Mouse (Mus musculus) stomach, embryonic 14.5 days (tissue): ENCODE results near the gene Tnfsf13. TPM values are rescaled to one million over a fixed set of nuclear protein-coding genes. Genes with fewer than 3 reads are reported as not detected.

Source experiments
- ATAC-seq: fragments of 200-750 bp; cut with Nextera tagmentation; 2 replicates; pipeline ENCODE4 v1.8.0; 2017; ENCODE audit warnings: low read depth, moderate TSS enrichment; ENCODE audit not compliant: insufficient number of reproducible peaks, insufficient read depth, low FRiP score
- H3K27ac ChIP-seq: fragments of 300-500 bp; sonication (generic); 2 replicates; pipeline ENCODE4 v1.5.1; 2014; ENCODE audit warnings: mild to moderate bottlenecking, low read length, moderate library complexity, mixed read lengths
- H3K27me3 ChIP-seq: fragments of 300-500 bp; sonication (generic); 2 replicates; pipeline ENCODE4 v1.6.1; 2014; ENCODE audit warnings: low read length, control low read depth, mixed read lengths; ENCODE audit not compliant: control insufficient read depth, insufficient read depth
- H3K36me3 ChIP-seq: fragments of 300-500 bp; sonication (generic); 2 replicates; pipeline ENCODE4 v1.6.1; 2014; ENCODE audit warnings: mild to moderate bottlenecking, control low read depth, low read length, moderate library complexity, mixed read lengths; ENCODE audit not compliant: control insufficient read depth, insufficient read depth
- H3K4me1 ChIP-seq: fragments of 300-500 bp; sonication (generic); 2 replicates; pipeline ENCODE4 v1.6.1; 2014; ENCODE audit warnings: low read length, control low read depth, mixed read lengths; ENCODE audit not compliant: control insufficient read depth, insufficient read depth
- H3K4me2 ChIP-seq: fragments of 300-500 bp; sonication (generic); replicated peaks from 2 replicates; pipeline ENCODE4 v1.6.1; 2014; ENCODE audit warnings: low read depth, low read length, control low read depth
- H3K4me3 ChIP-seq: fragments of 300-500 bp; sonication (generic); 2 replicates; pipeline ENCODE4 v1.5.1; 2014; ENCODE audit warnings: low read depth, low read length, control low read depth
- H3K9ac ChIP-seq: fragments of 300-500 bp; sonication (generic); replicated peaks from 2 replicates; pipeline ENCODE4 v1.6.1; 2014; ENCODE audit warnings: low read depth, mild to moderate bottlenecking, control low read depth, low read length, moderate library complexity, mixed read lengths
- H3K9me3 ChIP-seq: fragments of 300-500 bp; sonication (generic); 2 replicates; pipeline ENCODE4 v1.6.1; 2016; ENCODE audit warnings: low read depth, low read length, control low read depth; ENCODE audit not compliant: control insufficient read depth
- WGBS: fragments of 180-500 bp; shearing (Covaris S2); extraction: QIAGEN DNeasy Blood & Tissue Kit; methylation state at CpG from one replicate; pipeline ENCODE4 v1.1.7; 2014; 5-methylcytosine and 5-hydroxymethylcytosine counted together
- polyA plus RNA-seq: library from polyadenylated mRNA; unstranded; fragments of >200 nt; fragmentation: Nextera tagmentation; extraction: Ambion mirVana; gene quantifications from 2 replicates; pipeline ENCODE4 v1.2.1, GENCODE M21; 2014

The Tnfsf13 gene
- polyA plus RNA-seq, 1 experiment from 2014 or later: not detected

DNA sequence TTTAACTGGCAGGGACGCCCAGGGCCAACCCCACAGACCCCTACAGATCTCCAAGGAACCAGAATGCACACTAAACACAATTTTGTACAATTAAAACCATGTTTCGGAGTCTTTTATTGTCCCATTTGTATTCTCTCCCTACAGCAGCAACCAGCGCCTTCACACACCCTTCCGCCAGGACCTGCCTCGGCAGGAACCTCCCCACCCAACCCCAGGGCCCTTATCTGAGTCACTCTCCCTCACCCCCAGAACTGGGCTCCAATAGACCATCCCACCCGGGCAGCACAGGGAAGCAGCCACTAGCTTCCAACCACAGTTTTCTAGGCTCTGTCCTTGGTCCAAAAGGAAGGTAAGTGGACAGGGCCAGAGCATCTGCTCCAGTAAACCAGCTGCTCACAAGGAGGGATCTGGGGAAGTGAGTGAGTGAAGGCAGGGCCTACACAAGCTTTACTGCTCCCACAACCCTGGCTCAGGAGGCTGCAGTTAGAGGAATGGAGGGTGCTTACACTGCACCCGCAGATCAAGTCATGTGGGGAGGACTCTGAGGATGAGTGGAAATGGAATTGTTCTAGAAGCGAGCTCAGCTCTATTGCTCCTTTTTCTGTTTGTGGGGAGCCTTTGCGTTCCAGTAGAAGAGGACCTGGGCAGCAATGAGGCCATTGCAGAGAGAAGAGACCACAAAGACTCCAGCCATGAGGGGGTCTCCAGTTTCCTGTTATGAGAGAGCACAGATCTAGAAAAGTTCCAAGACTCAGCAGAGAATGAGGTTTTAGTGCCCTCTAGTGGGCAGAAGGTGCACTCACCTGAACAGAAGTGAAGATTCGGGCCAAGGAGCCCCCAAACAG is 28.7 kb downstream of the Tnfsf13 start:
- Histone ChIP-seq H3K9me3 (no peaks in the 10 kb centered on the region), H3K4me3 (no peak overlapping the region), H3K4me1 (peaks cover 23% of the 10 kb centered on the region; the same call in 1 of the 2 replicates), H3K4me2 (no peak overlapping the region), H3K27ac (peak overlapping the region; percentile 63; the same call in 1 of the 2 replicates), H3K27me3 (no peaks in the 10 kb centered on the region), H3K9ac (no peak overlapping the region), H3K36me3 (peaks cover 39% of the 10 kb centered on the region)
- ATAC-seq: 0 out of 2 replicates have a peak, but pooled peaks have one; percentile 35
- 68% methylated on average over 10 of the region's 10 CpGs for WGBS

DNA sequence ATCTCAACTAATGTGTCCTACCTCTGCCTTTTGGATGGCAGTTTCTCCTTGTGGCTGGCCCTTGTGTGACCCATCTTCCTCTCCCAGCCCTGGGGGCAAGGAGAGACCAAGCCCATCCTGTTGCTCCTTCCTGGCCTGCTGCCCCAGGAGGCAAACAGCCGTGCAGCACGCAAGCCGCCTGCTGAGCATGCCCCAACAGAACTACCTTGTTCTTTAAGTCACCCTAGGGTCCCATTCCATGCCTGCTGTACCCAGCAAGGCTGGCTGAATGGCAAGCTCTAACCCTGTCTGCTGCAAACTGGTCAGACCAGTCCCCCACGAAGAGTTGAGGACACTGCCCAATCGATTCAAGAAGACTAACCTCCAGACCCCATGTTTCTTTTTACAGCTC is 29.5 kb downstream of the Tnfsf13 start:
- Histone ChIP-seq H3K4me3 (no peak overlapping the region), H3K36me3 (peaks cover 45% of the 10 kb centered on the region), H3K9me3 (no peaks in the 10 kb centered on the region), H3K27ac (peak overlapping the region; percentile 63; the same call in 1 of the 2 replicates), H3K4me1 (peaks cover 16% of the 10 kb centered on the region; the same call in 1 of the 2 replicates), H3K4me2 (no peak overlapping the region), H3K27me3 (no peaks in the 10 kb centered on the region), H3K9ac (no peak overlapping the region)
- no peak for ATAC-seq
- 71% methylated on average over 5 of the region's 5 CpGs for WGBS

- ATAC-seq: peak; percentile 47; the same call in 1 of the 2 replicates
- Histone ChIP-seq H3K9me3 (no peaks in the 10 kb centered on the region), H3K27ac (peak within 1 kb of the TSS; percentile 33; the same call in 1 of the 2 replicates), H3K4me3 (no peak within 1 kb of the TSS), H3K27me3 (no peaks in the 10 kb centered on the region), H3K4me2 (peak within 1 kb of the TSS; percentile 22), H3K4me1 (peaks cover 16% of the 10 kb centered on the region; the same call in 1 of the 2 replicates), H3K36me3 (peaks cover 51% of the 10 kb centered on the region), H3K9ac (no peak within 1 kb of the TSS)
- WGBS: 24% methylated on average over 34 of the region's 34 CpGs
These were observed 30.1 kb downstream of the Tnfsf13 start, which contains the start of gene Sox15 for GRCm38 (mm10) chr11:69655264-69656064. Gene Sox15 (plus strand): TSS chr11:69655314.

- Histone ChIP-seq H3K9ac (no peak overlapping the region), H3K27me3 (no peaks in the 10 kb centered on the region), H3K9me3 (no peaks in the 10 kb centered on the region), H3K4me1 (peaks cover 16% of the 10 kb centered on the region; the same call in 1 of the 2 replicates), H3K4me3 (no peak overlapping the region), H3K27ac (peak overlapping the region; percentile 33; the same call in 1 of the 2 replicates), H3K4me2 (no peak overlapping the region), H3K36me3 (peaks cover 58% of the 10 kb centered on the region)
- WGBS: 37% methylated on average over 9 of the region's 9 CpGs
- no peak for ATAC-seq
These were observed 30.8 kb downstream of the Tnfsf13 start for GRCm38 (mm10) chr11:69654760-69655159.

GRCm38 (mm10) chr11:69653399-69653798 is 32.2 kb downstream of the Tnfsf13 start:
- Histone ChIP-seq H3K4me2 (no peak overlapping the region), H3K9ac (no peak overlapping the region), H3K27ac (no peak overlapping the region), H3K36me3 (peaks cover 63% of the 10 kb centered on the region), H3K4me1 (peaks cover 16% of the 10 kb centered on the region; the same call in 1 of the 2 replicates), H3K4me3 (no peak overlapping the region), H3K9me3 (no peaks in the 10 kb centered on the region), H3K27me3 (no peaks in the 10 kb centered on the region)
- ATAC-seq: no peak
- WGBS: 72% methylated on average over 5 of the region's 5 CpGs

GRCm38 (mm10) chr11:69645860-69646259 is 39.7 kb downstream of the Tnfsf13 start:
- ATAC-seq: no peak
- no peak overlapping the region for H3K4me3 ChIP-seq
- H3K27me3 ChIP-seq: no peaks in the 10 kb centered on the region
- H3K4me2 ChIP-seq: no peak overlapping the region
- peaks cover 91% of the 10 kb centered on the region for H3K36me3 ChIP-seq
- H3K9me3 ChIP-seq: no peaks in the 10 kb centered on the region
- H3K27ac ChIP-seq: no peak overlapping the region
- 96% methylated on average over 5 of the region's 5 CpGs for WGBS
- no peaks in the 10 kb centered on the region for H3K4me1 ChIP-seq
- H3K9ac ChIP-seq: no peak overlapping the region

- 76% methylated on average over 3 of the region's 3 CpGs for WGBS
- H3K4me3 ChIP-seq: no peak overlapping the region
- H3K36me3 ChIP-seq: peaks cover 23% of the 10 kb centered on the region
- H3K4me1 ChIP-seq: peaks cover 17% of the 10 kb centered on the region
- H3K9me3 ChIP-seq: no peaks in the 10 kb centered on the region
- no peak for ATAC-seq
- peak overlapping the region; percentile 10; the same call in 1 of the 2 replicates for H3K9ac ChIP-seq
- peak overlapping the region; percentile 81; the same call in 1 of the 2 replicates for H3K4me2 ChIP-seq
- no peaks in the 10 kb centered on the region for H3K27me3 ChIP-seq
- H3K27ac ChIP-seq: no peak overlapping the region
These were observed 50.1 kb downstream of the Tnfsf13 start for GRCm38 (mm10) chr11:69635471-69635870.
